Mouse (Mus musculus): ENCODE data around the gene Cyth4.

DNA sequence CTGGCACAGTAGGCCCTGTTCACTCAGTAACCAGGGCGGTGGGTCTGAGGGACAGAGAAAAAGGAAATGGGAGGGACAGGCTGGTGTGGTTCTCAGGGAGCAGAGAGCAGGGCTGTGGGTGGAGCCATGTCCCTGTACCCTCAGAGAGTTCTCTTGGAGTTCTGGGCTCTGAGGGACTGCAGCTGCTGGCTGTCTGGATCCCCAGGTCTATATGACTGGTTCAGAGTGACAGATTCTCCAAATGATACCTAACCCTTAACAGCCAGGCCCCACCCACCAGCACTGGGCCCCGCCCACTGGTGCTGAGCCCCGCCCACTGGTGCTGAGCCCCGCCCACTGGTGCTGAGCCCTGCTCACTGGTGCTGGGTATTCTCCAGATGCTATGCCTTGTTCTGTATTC lies 882 bp downstream of the Cyth4 start:
- TF ChIP-seq CTCF (IDR thresholded peaks at IDR 0.05; ENCODE audit: extremely low read depth, insufficient read depth, low read length) = no peak
- TF ChIP-seq POLR2A (IDR thresholded peaks at IDR 0.05; ENCODE audit: extremely low read depth, insufficient read depth, low read length) = no peak

Measured in cortical plate, adult 2 months (tissue).